Mouse (Mus musculus): ENCODE data around the gene Sag. TPM values are rescaled to one million over a fixed set of nuclear protein-coding genes. Genes with fewer than 3 reads are reported as not detected.

The Sag gene
- polyA plus RNA-seq, 1 experiment from 2014 or later = 2.6 TPM

GRCm38 (mm10) chr1:87773336-87773735, 30.1 kb upstream of the Sag start:
- no peaks in the 10 kb centered on the region for H3K27me3 ChIP-seq (ENCODE audit: control insufficient read depth, insufficient read depth, low read length)
- no peak overlapping the region for H3K4me2 ChIP-seq (replicated peaks; ENCODE audit: low read depth, low read length)
- no peaks in the 10 kb centered on the region for H3K9me3 ChIP-seq (ENCODE audit: control insufficient read depth, low read depth, low read length)
- H3K27ac ChIP-seq (ENCODE audit: low read length) = no peak overlapping the region
- no peak for ATAC-seq (ENCODE audit: insufficient number of reproducible peaks, insufficient read depth, low FRiP score, low read depth)
- H3K4me3 ChIP-seq (ENCODE audit: low read depth, low read length) = no peak overlapping the region
- H3K4me1 ChIP-seq (ENCODE audit: control insufficient read depth, insufficient read depth, low read length) = no peaks in the 10 kb centered on the region
- WGBS = 74% methylated on average over 2 of the region's 2 CpGs
- H3K9ac ChIP-seq (replicated peaks; ENCODE audit: low read depth, low read length) = no peak overlapping the region
- H3K36me3 ChIP-seq (ENCODE audit: control insufficient read depth, insufficient read depth, low read length) = peaks cover 73% of the 10 kb centered on the region

- 93% methylated on average over 7 of the region's 7 CpGs for WGBS
- peaks cover 81% of the 10 kb centered on the region for H3K36me3 ChIP-seq (ENCODE audit: control insufficient read depth, insufficient read depth, low read length)
- ATAC-seq (ENCODE audit: insufficient number of reproducible peaks, insufficient read depth, low FRiP score, low read depth) = no peak
These were observed 28.6 kb upstream of the Sag start for GRCm38 (mm10) chr1:87774845-87775244.

GRCm38 (mm10) chr1:87779204-87779785, 24.2 kb upstream of the Sag start:
- H3K36me3 ChIP-seq (ENCODE audit: control insufficient read depth, insufficient read depth, low read length) = peaks cover 82% of the 10 kb centered on the region
- H3K27me3 ChIP-seq (ENCODE audit: control insufficient read depth, insufficient read depth, low read length) = no peaks in the 10 kb centered on the region
- H3K4me2 ChIP-seq (replicated peaks; ENCODE audit: low read depth, low read length) = no peak overlapping the region
- no peak for ATAC-seq (ENCODE audit: insufficient number of reproducible peaks, insufficient read depth, low FRiP score, low read depth)
- H3K4me3 ChIP-seq (ENCODE audit: low read depth, low read length) = no peak overlapping the region
- no peaks in the 10 kb centered on the region for H3K9me3 ChIP-seq (ENCODE audit: control insufficient read depth, low read depth, low read length)
- 70% methylated on average over 5 of the region's 5 CpGs for WGBS
- no peak overlapping the region for H3K9ac ChIP-seq (replicated peaks; ENCODE audit: low read depth, low read length)
- H3K27ac ChIP-seq (ENCODE audit: low read length) = no peak overlapping the region
- H3K4me1 ChIP-seq (ENCODE audit: control insufficient read depth, insufficient read depth, low read length) = no peaks in the 10 kb centered on the region

More at GRCm38 (mm10) chr1:87774845-87775244, 28.6 kb upstream of the Sag start:
- no peak overlapping the region for H3K4me3 ChIP-seq (ENCODE audit: low read depth, low read length)
- H3K4me2 ChIP-seq (replicated peaks; ENCODE audit: low read depth, low read length) = no peak overlapping the region
- H3K27ac ChIP-seq (ENCODE audit: low read length) = no peak overlapping the region
- H3K4me1 ChIP-seq (ENCODE audit: control insufficient read depth, insufficient read depth, low read length) = no peaks in the 10 kb centered on the region
- H3K27me3 ChIP-seq (ENCODE audit: control insufficient read depth, insufficient read depth, low read length) = no peaks in the 10 kb centered on the region
- H3K9ac ChIP-seq (replicated peaks; ENCODE audit: low read depth, low read length) = no peak overlapping the region
- H3K9me3 ChIP-seq (ENCODE audit: control insufficient read depth, low read depth, low read length) = no peaks in the 10 kb centered on the region

GRCm38 (mm10) chr1:87785703-87786102, 17.8 kb upstream of the Sag start:
- Histone ChIP-seq H3K4me2 (replicated peaks; ENCODE audit: low read depth, low read length) (no peak overlapping the region), H3K4me1 (ENCODE audit: control insufficient read depth, insufficient read depth, low read length) (no peaks in the 10 kb centered on the region), H3K4me3 (ENCODE audit: low read depth, low read length) (no peak overlapping the region), H3K27ac (ENCODE audit: low read length) (no peak overlapping the region; the same call in 1 of the 2 replicates), H3K9ac (replicated peaks; ENCODE audit: low read depth, low read length) (no peak overlapping the region), H3K36me3 (ENCODE audit: control insufficient read depth, insufficient read depth, low read length) (peaks cover 55% of the 10 kb centered on the region), H3K9me3 (ENCODE audit: control insufficient read depth, low read depth, low read length) (no peaks in the 10 kb centered on the region), H3K27me3 (ENCODE audit: control insufficient read depth, insufficient read depth, low read length) (no peaks in the 10 kb centered on the region)
- WGBS = 80% methylated on average over 8 of the region's 8 CpGs
- no peak for ATAC-seq (ENCODE audit: insufficient number of reproducible peaks, insufficient read depth, low FRiP score, low read depth)

- Histone ChIP-seq H3K27ac (ENCODE audit: low read length) (no peak overlapping the region; the same call in 1 of the 2 replicates), H3K27me3 (ENCODE audit: control insufficient read depth, insufficient read depth, low read length) (no peaks in the 10 kb centered on the region), H3K4me2 (replicated peaks; ENCODE audit: low read depth, low read length) (no peak overlapping the region), H3K9ac (replicated peaks; ENCODE audit: low read depth, low read length) (no peak overlapping the region), H3K36me3 (ENCODE audit: control insufficient read depth, insufficient read depth, low read length) (peaks cover 55% of the 10 kb centered on the region), H3K9me3 (ENCODE audit: control insufficient read depth, low read depth, low read length) (no peaks in the 10 kb centered on the region), H3K4me1 (ENCODE audit: control insufficient read depth, insufficient read depth, low read length) (no peaks in the 10 kb centered on the region), H3K4me3 (ENCODE audit: low read depth, low read length) (no peak overlapping the region)
- no peak for ATAC-seq (ENCODE audit: insufficient number of reproducible peaks, insufficient read depth, low FRiP score, low read depth)
- 65% methylated on average over 7 of the region's 7 CpGs for WGBS
These were observed 17.2 kb upstream of the Sag start for GRCm38 (mm10) chr1:87786251-87786650.

- Histone ChIP-seq H3K4me3 (ENCODE audit: low read depth, low read length) (no peak overlapping the region), H3K27me3 (ENCODE audit: control insufficient read depth, insufficient read depth, low read length) (no peaks in the 10 kb centered on the region), H3K9me3 (ENCODE audit: control insufficient read depth, low read depth, low read length) (no peaks in the 10 kb centered on the region), H3K27ac (ENCODE audit: low read length) (no peak overlapping the region), H3K4me2 (replicated peaks; ENCODE audit: low read depth, low read length) (no peak overlapping the region), H3K4me1 (ENCODE audit: control insufficient read depth, insufficient read depth, low read length) (no peaks in the 10 kb centered on the region), H3K36me3 (ENCODE audit: control insufficient read depth, insufficient read depth, low read length) (peaks cover 46% of the 10 kb centered on the region), H3K9ac (replicated peaks; ENCODE audit: low read depth, low read length) (no peak overlapping the region)
- ATAC-seq (ENCODE audit: insufficient number of reproducible peaks, insufficient read depth, low FRiP score, low read depth) = no peak
- WGBS = 92% methylated on average over 8 of the region's 8 CpGs
These were observed 13.8 kb upstream of the Sag start for GRCm38 (mm10) chr1:87789665-87790064.

GRCm38 (mm10) chr1:87792438-87793137, 10.9 kb upstream of the Sag start:
- Histone ChIP-seq H3K27ac (ENCODE audit: low read length) (no peak overlapping the region), H3K4me2 (replicated peaks; ENCODE audit: low read depth, low read length) (no peak overlapping the region), H3K9me3 (ENCODE audit: control insufficient read depth, low read depth, low read length) (no peaks in the 10 kb centered on the region), H3K27me3 (ENCODE audit: control insufficient read depth, insufficient read depth, low read length) (no peaks in the 10 kb centered on the region), H3K4me3 (ENCODE audit: low read depth, low read length) (no peak overlapping the region), H3K36me3 (ENCODE audit: control insufficient read depth, insufficient read depth, low read length) (peaks cover 36% of the 10 kb centered on the region), H3K4me1 (ENCODE audit: control insufficient read depth, insufficient read depth, low read length) (no peaks in the 10 kb centered on the region), H3K9ac (replicated peaks; ENCODE audit: low read depth, low read length) (no peak overlapping the region)
- 82% methylated on average over 4 of the region's 4 CpGs for WGBS
- no peak for ATAC-seq (ENCODE audit: insufficient number of reproducible peaks, insufficient read depth, low FRiP score, low read depth)

- Histone ChIP-seq H3K9me3 (ENCODE audit: control insufficient read depth, low read depth, low read length) (no peaks in the 10 kb centered on the region), H3K4me1 (ENCODE audit: control insufficient read depth, insufficient read depth, low read length) (no peaks in the 10 kb centered on the region), H3K36me3 (ENCODE audit: control insufficient read depth, insufficient read depth, low read length) (peaks cover 33% of the 10 kb centered on the region), H3K4me2 (replicated peaks; ENCODE audit: low read depth, low read length) (no peak overlapping the region), H3K27ac (ENCODE audit: low read length) (no peak overlapping the region), H3K4me3 (ENCODE audit: low read depth, low read length) (no peak overlapping the region), H3K9ac (replicated peaks; ENCODE audit: low read depth, low read length) (no peak overlapping the region), H3K27me3 (ENCODE audit: control insufficient read depth, insufficient read depth, low read length) (no peaks in the 10 kb centered on the region)
- 88% methylated on average over 6 of the region's 6 CpGs for WGBS
- ATAC-seq (ENCODE audit: insufficient number of reproducible peaks, insufficient read depth, low FRiP score, low read depth) = no peak
These were observed 10.4 kb upstream of the Sag start for GRCm38 (mm10) chr1:87793138-87793449.

GRCm38 (mm10) chr1:87797702-87798101, 5.8 kb upstream of the Sag start:
- Histone ChIP-seq H3K27ac (ENCODE audit: low read length) (no peak overlapping the region), H3K4me1 (ENCODE audit: control insufficient read depth, insufficient read depth, low read length) (no peaks in the 10 kb centered on the region), H3K9ac (replicated peaks; ENCODE audit: low read depth, low read length) (no peak overlapping the region), H3K4me3 (ENCODE audit: low read depth, low read length) (no peak overlapping the region), H3K4me2 (replicated peaks; ENCODE audit: low read depth, low read length) (no peak overlapping the region), H3K9me3 (ENCODE audit: control insufficient read depth, low read depth, low read length) (no peaks in the 10 kb centered on the region), H3K36me3 (ENCODE audit: control insufficient read depth, insufficient read depth, low read length) (peaks cover 6% of the 10 kb centered on the region), H3K27me3 (ENCODE audit: control insufficient read depth, insufficient read depth, low read length) (no peaks in the 10 kb centered on the region)
- no peak for ATAC-seq (ENCODE audit: insufficient number of reproducible peaks, insufficient read depth, low FRiP score, low read depth)
- 77% methylated on average over 1 of the region's 1 CpGs for WGBS
